Mouse (Mus musculus) C2C12 (cell line): Measurements from ENCODE around the gene Obscn.

Source experiments
- CEBPB ChIP-seq: IDR thresholded peaks from one replicate; pipeline ENCODE4 v1.6.1; 2011; ENCODE audit warnings: low read depth, mild to moderate bottlenecking, control low read depth, moderate library complexity
- CTCF ChIP-seq: IDR thresholded peaks from one replicate; pipeline ENCODE4 v1.5.1; 2011; ENCODE audit not compliant: control insufficient read depth, insufficient read depth, insufficient read length
- MAX ChIP-seq: IDR thresholded peaks from one replicate; pipeline ENCODE4 v1.6.1; 2011; ENCODE audit warnings: mild to moderate bottlenecking, control low read depth
- MYOG ChIP-seq: IDR thresholded peaks from one replicate; pipeline ENCODE4 v1.6.1; 2011; ENCODE audit not compliant: control insufficient read depth, insufficient read length; ENCODE audit errors: extremely low read depth

DNA sequence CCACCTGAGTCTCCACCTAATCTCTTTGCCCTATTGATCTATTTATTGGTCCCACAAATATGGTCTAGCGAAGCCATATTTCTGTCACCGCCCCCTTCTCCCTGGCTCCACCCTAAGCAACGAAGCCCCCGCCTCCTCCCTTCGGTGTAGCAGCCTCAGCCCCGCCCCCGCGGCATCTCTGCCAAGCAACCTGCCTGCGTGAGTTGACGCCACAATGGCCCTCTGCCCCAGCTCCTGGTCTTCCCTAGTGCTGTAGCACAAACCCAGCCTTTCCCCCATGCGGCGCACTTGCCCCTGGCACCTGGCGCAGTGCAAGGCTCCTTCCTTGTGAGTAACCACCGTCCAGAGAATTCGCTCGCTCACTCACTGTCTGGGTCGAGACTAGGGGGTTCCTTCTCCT, 172.7 kb downstream of the Obscn start:
- TF ChIP-seq CTCF, result no peak
- TF ChIP-seq MAX, result no peak
- no peak for TF ChIP-seq CEBPB
- no peak for TF ChIP-seq MYOG
